Mouse (Mus musculus) gastrocnemius, adult 8-10 months (tissue): ENCODE measurements around the gene Mtfr1l. TPM values are rescaled to one million over a fixed set of nuclear protein-coding genes. Genes with fewer than 3 reads are reported as not detected.
A peak's percentile ranks its signal among the peaks of the same experiment; 100 is the strongest.
"Not testable (repeated sequence)": the region's sequence is repeated elsewhere in the genome, so short reads cannot be mapped to it uniquely, and the experiment has no call there.

Experiments
- DNase-seq, 2 experiments: peaks; one replicate each; pipeline ENCODE4 v3.0.0; 2022; ENCODE audit warnings: low spot score in 2 of 2
- total RNA-seq, 4 experiments: library from RNA; stranded (reverse); gene quantifications; 2 replicates each; pipeline ENCODE4 v1.2.4; 2022

Gene Mtfr1l
- total RNA-seq, 4 experiments from 2014 or later: 129 to 173 (median 151) TPM

DNA sequence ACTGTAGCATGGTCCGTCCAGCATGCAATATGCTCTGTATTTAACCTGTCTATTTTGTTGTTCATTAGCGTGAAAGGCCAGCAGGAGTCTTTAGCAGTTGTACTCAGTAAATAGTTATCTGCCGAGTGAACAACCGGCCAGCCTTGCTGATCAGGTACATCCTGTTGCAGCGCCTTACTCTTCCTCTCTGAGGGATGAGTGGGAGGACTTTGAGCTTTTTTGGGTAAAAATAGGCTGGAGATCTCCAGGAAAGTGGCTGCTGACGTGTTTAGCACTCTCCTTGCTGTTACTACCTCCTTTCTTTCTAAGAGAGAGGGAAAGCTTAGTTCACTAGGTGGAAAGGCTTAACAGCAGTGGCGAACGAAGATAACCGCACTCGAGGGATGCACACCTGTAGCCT is 17.5 kb downstream of the Mtfr1l start:
- DNase-seq: no peak

DNA sequence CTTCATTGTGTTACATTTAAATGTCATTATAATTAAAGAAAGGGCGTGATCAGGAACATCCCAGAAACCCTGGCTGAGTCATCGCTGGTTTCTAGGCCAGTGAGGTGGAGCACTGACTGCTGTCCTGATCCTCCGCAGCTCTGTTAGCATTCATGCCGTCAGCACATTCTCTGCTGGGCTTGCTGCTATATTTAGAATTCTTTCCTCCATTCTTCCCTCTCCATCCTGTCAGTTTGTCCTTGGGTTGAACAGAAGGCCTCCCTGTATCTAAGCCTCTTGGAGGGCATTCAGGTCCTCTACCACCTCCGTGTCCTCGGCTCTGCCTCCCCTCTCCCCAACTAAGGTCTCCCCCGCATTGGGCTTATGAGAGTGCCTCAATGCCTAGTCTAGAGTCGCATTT is 18.2 kb downstream of the Mtfr1l start:
- peak; percentile 30 to 36 for DNase-seq

DNA sequence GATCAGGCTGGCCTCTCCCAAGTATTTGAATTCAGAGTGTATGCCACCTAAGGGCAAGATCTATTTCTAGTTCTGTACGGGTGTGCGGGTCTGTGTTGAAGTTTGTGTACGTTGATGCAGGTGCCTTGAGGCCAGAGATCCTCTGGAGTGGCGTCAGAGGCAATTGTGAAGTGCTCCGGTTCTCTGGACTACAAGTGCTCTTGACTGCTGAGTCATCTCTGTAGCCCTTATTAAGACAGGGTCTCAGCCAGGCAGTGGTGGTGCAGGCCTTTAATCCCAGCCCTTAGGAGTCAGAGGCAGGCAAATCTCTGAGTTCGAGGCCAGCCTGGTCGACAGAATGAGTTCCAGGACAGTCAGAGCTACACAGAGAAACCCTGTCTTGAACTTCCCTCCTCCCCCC is 19.6 kb downstream of the Mtfr1l start:
- no peak for DNase-seq

DNA sequence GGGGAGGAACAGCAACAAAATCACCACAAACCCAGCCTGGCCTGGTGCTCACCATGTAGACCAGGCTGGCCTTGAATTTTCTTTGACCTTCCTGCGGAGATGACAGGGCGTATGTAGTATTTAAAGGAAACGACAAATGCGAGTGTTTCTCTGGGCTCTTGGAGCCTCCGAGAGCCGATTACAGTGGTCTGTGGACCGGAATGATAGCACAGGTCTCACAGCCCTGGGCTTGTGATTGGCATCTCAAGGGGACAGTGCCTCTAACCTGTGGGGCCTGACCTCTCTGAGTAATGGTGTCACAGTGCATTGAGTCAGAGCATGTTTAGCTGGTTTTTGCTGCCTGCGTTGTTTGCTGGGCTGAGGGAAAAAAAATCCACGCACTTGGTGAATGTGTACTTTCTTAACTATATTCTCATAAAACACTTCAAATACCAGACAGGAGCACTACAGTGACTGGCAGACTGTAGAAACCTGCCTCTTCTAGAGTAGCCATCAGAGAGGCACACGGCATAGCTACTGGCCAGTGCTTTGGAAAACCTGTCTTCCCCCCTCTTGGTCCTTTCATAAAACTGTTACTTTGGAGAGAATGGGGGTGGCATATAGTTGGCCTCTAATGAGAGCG is 20.8 kb downstream of the Mtfr1l start:
- no peak for DNase-seq

DNA sequence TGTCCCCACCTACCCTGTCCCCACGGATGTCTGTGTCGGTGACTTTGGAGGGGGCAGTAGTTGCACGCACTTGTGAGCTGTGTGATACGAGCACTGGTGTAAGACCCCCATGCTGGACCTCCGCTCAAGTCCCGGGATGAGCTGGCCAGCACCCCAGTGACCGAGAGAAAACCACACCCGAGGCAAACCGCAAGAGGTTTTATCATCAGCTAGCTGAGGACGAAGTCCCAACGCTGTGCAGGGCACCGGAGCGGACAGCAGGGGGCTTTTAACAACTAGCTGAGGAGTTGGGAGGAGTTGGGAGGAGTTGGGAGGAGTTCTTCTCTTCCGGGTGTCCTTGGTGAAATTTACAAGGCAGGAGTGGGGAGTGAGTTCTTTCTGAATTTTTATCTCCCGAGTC is 22.4 kb downstream of the Mtfr1l start:
- peak; percentile 40 to 43 for DNase-seq

DNA sequence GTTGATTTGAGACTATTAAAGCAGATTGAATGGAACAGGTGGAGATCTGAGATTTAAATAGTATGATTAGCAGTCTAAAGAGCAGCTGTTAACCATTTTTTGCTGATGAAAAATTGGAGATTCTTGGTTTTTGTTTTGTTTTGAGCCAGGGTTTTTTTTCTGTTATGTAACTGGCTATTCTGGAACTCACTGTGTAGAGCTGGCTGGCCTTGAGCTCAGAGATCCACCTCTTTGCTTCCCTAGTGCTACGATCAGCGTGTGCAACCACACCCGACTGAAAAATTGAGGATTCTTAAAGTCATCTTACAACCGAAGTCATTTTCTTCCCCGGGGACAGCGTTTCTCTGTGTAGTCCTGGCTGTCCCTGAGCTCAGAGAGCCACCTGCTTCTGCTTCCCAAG is 23.5 kb downstream of the Mtfr1l start:
- DNase-seq: no peak

DNA sequence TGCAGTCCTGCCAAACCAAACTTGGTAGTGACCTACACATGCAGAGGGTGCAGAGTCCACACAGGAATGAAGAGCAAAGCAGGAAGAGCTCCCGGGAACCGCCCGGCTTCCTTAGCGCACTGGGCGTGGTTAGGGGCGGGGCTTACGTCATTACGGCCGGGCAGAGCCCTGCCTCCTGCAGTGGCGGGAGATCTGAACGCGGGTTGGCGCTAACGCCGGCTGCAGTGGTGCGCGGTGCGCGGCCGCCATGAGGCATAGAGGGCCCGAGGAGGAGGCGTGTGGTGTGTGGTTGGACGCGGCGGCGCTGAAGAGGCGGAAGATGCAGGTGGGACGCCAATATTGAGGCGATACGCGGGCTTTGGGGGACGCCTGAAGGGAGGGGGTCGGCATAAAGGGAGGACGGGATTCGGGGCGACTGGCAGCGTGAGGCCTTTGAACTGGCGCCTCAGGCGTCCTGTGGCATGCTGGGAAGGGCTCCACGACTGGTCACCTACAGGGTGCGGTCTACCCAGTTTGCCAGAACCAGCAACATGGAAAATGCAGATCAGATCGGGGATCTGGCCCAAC is 24.3 kb downstream of the Mtfr1l start, which contains the start of gene Aunip:
Gene Aunip, plus strand, starts transcription at position 155 of the 567 bp plus-strand sequence.
- DNase-seq: peak; percentile 78 to 88

DNA sequence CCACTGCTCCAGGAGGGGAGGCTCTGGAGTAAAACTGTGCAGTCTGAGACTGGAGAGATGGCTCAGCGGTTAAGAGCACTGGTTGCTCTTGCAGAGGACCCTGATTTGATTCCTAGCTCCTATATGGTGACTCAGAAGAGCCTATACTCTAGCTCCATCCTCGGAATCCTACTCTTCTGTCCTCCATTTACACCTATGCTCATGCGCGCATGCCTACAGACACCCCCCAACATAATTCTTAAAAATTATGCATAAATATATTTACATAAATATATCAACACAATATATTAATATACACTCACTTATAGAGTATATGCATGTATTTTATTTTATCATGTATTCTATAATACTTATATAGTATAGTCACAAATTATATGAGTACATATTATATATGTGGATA is 24.8 kb downstream of the Mtfr1l start:
- DNase-seq: no peak

DNA sequence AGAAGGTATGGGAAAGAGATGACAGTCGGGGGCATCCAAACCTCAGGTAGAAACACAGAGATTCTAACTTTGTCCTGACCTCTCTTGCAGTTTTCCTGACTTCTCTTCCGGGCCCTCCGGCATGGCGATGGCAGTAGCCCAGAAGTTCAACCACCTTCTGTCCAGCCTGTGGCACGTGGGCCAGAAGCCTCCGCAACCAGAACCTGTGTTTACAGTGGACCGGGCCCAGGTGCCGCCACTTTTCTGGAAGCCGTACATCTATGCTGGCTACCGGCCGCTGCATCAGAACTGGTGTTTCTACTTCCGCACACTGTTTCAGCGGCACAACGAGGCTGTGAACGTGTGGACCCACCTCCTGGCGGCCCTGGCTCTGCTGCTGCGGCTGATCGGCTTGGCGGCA is 28.5 kb downstream of the Mtfr1l start:
- DNase-seq: no peak

DNA sequence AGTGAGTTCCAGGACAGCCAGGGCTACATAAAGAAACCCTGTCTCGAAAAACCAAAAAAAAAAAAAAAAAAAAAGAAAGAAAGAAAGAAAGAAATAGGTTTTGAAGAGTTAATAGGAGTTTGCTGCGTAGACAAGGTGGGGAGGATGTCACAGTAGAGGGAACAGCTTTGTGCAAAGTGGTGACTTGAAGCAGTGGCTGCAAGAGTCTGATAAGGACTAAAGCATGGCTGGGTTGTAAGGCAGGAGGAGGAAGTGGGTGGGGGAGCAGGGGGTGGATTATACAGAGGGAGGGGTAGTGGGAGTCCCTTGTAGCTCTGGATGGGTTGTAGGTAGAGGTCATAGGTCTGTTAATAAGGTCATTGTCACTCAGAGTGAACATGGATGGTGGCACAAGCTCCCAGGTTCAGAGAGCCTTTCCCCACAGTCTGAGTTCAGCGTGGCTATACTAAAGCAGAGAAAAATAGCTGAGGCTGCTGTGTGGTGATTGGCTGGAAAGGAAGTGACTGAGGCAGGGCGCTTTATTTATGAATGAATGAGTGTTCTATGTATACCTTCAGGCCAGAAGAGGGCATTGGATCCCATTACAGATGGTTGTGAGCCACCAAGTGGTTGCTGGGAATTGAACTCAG is 29.1 kb downstream of the Mtfr1l start:
- DNase-seq: no peak

DNA sequence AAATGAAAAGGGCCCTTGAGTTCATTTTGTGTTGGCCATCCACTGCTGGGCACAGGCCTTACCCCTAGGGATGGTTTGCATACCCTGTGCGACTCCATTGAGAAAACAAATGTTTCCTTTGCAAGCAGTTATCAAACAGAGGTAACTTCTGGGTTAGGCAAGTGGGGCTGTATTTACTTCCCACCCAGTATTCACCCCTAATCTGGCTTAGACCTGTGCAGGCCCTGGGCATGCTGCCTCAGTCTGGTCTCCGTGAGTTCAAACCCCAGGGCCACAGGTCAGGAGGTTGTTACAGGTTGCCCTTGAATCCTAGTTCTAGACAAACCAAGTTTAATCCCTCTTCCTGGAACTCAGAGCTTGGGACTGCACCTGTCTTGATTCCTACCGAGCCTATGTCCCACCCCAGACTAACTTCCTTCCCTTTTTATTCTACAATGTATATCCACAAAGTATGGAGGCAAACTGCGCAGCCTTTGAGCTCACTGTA is 29.8 kb downstream of the Mtfr1l start:
- no peak for DNase-seq

DNA sequence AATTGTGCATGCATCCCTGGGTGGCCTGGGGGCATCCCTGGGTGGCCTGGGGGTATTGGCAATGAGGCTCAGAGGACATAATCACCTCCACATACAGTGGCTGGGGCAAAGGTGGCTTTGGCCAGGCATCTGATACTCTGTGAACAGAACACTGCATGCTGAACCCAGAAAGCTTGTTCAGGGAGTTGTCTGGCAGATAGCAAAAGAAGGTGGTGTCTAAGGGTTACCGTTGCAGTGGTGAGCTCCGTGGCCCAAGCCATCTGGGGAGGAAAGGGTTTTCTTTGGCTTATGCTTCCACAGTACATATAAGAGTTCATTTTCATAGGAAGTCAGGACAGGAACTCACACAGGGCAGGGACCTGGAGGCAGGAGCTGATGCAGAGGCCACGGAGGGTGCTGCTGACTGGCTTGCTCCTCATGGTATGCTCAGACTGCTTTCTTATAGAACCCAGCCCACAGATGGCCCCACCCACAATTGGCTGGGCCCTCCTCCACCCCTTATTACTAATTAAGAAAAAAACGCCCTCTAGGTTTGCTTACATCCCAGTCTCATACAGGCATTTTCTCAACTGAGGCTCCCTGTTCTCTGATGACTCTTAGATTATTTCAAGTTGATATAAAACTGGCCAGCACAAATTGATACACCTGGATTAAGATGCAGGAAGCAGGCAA is 31.4 kb downstream of the Mtfr1l start:
- no peak for DNase-seq

DNA sequence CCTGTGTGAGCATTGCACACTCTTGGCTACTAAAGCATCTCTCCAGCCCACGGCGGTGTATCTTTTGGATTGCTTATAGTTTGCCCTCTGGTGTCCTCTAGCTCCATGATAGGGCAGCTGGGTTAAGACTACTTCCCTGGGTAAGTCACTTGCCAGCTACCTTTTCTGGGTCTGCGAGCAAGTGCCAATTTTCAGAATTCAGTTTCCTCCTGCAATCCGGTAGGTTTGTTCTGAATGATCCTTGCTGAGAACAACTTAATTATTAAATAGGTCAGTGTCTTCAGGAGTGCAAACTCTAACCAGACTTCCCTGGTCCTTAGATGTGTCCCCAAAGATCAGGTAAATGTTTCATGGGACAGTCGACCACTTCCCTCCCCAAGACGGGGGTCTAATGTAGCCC is 34.1 kb downstream of the Mtfr1l start:
- DNase-seq: no peak

DNA sequence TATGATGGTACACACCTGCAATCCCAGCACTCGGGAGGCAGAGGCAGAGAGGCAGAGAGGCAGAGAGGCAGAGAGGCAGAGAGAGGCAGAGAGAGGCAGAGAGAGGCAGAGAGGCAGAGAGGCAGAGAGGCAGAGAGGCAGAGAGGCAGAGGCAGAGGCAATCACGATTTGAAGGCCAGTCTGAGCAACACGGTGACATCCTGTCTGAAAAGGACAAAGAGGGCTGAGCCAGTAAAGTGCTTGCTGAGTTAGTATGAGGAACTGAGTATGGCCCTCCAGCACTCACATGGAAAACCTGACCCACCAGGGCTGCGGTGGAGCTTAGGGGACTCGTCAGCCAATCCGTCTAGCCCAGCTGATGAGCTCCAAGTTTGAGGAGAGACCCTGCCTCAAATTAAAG is 36.2 kb downstream of the Mtfr1l start:
- not testable (repeated sequence) for DNase-seq

DNA sequence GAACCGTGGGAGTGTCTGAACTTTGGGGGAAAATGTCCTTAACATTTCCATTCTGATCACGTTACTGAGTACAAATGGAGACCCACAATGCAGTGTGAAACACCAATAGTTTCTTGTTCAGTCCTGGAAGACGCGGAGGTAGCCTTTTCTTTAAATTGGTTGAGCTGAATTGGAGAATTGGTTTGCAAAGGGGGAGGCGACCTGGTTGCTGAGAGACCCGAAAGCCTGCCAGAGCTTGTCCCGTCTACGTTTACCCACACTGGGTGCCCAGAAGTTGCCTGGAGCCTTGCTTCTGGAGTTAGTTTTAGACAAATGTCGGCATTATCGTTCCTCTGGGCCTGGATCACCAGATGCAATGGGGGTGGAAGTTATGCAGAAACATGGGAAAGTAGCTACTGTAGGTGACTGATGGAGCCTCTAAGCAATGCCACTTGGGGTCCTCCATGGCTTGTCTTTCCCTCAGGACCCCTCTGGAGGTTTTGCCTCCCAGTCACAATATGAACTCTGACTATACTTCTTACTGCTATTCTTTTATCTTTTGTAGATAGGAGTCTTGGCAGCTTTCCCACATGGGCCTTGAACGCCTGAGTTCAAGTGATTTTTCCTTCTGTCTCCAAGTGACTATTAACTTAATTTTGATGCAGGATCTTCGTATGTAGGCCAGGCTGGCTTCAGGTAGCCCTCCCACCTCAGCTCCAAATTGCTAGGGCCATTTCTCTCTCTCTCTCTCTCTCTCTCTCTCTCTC is 37.0 kb downstream of the Mtfr1l start:
- no peak for DNase-seq

DNA sequence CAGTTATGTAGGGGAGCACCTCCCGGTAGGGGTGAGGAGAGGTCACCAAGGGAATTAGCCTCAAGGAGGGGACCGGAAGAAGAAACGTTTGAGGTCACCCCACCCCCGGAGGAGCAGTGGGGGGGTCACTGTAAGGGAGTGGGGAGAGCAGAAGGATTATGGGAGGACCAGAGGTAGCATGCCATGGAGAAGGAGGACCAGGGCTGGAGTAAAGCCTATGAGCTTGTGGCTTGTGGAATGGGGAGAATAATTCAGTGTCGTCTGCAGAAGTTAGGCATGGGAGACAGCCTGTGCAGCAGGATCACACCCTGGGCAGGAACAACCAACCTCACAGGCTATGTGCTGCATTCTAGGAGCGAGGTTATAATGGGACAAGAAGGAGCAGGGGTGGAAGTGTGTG is 38.0 kb downstream of the Mtfr1l start:
- no peak for DNase-seq

DNA sequence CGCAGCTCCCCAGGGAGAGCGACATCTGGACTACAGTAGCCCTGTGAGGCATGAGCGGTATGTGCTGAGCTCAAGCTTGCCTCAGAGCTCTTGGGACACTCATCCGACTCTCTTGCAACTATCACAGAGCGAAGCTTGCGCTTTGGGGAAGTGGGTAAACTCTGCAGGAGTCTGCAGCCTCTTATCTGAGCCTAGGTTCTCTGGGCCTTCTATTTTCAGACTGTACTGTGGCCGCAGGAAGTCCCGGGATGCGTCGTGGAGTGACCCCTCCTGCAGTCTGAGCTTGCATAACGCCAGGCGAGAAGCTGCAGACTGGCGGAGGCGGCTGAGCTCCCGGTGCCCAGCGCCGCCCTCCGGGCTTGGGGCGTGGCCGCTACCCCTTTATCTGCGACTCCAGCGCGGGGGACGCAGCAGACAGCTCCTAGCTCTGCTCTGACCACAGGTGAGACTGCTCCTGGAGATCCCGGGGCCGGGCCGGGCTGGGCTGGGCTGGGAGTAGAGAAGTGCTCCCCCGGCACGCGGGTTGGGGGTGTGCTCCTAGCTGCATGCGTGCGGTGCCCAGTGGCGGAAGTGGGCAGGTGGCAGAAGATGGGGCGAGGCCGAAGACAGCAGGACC is 38.5 kb downstream of the Mtfr1l start, which contains the start of gene Paqr7:
Gene Paqr7, plus strand, starts transcription at position 103 of the 616 bp plus-strand sequence.
- peak; percentile 52 to 68 for DNase-seq

DNA sequence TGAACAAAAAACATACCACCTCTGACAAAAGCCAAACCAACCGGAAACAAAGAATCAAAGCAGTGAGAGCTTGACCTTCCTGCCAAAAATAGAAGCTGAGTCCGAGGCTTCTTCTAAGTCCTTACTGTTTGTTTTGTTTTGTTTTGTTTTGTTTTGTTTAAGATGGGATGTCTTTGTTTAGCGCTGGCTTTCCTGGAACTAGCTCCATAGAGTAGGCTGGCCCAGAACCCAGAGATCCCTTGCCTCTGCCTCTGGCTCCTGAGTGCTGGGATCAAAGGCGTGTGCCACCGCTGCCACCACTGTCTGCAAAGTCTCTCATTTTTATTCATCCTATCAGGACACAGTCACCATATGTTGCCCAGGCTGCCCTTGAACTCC is 39.7 kb downstream of the Mtfr1l start:
- DNase-seq: no peak

DNA sequence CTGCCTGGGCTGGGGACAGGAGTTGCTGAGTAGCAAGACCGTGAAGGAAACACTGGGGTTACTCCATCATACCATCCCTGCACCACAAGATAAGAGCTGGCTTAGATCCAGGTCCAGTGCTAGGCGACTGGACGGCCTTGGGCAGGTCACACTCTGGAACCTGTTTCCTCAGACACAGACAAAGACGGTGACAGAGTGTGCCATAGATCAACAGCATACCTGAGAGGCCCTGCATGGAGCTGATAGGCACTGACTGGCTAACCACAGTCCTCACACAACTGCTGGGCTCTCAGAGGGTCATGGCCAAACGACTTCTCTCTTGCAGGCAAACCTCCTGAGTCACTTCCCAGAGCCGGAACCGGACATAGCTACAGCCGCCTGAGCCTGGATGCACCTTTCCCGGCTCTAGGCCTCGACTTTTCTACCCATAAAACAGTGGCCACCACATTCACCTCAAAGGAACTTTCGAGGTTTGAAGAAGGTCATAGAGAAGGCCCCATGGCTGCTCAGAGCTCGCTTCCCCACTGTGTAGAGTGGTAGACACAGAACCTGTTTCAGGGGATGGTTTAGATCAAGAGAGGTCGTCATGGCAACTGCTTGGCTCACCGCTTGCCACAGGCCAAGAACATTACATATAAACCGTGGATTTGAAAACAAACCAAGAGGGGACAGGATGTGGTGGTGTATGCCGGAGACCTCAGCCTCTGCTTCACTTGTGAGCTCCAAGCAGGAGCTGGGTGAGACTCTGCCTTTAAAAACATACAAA is 40.2 kb downstream of the Mtfr1l start:
- no peak for DNase-seq

DNA sequence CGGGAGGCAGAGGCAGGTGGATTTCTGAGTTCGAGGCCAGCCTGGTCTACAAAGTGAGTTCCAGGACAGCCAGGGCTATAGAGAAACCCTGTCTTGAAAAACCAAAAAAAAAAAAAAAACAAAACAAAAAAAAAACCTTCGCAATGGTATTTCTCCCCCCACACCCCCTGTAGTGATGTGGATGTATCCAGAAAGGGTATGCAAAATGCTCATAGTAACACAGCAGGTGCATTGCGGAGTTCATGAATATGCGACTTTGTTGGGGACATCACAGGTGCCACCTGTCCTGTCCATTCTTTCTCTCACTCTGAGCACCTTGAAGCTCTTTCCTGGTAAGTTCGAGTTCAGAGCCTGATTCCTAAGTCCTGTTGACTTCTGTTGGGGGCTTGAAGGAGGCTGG is 41.0 kb downstream of the Mtfr1l start:
- not testable (repeated sequence) for DNase-seq
